Mouse (Mus musculus): ENCODE measurements around the gene Nnmt.

- TF ChIP-seq POLR2A (IDR thresholded peaks at IDR 0.05; ENCODE audit: extremely low read depth, insufficient read depth, low read length): no peak
- TF ChIP-seq CTCF (IDR thresholded peaks at IDR 0.05; ENCODE audit: extremely low read depth, insufficient read depth, low read length): peak; percentile 100
These were observed 41.3 kb upstream of the Nnmt start for GRCm38 (mm10) chr9:48646251-48646650.

All from cortical plate, adult 2 months (tissue).